Mouse (Mus musculus) G1E (cell line): ENCODE data around the gene Hus1b.

Experiments
- CTCF ChIP-seq: IDR thresholded peaks from 2 replicates; pipeline ENCODE4 v1.5.1; 2012; ENCODE audit warnings: low read depth, low read length, inconsistent platforms, mixed read lengths
- TAL1 ChIP-seq: conservative IDR thresholded peaks from 2 replicates; pipeline ENCODE4 v1.6.1; 2012; ENCODE audit warnings: low read depth, low read length, inconsistent platforms, mixed read lengths

GRCm38 (mm10) chr13:30924269-30924668 lies 23.3 kb downstream of the Hus1b start:
- no peak for TF ChIP-seq CTCF
- TF ChIP-seq TAL1, result no peak
